Mouse (Mus musculus) G1E (cell line): ENCODE data around the gene Zswim3.

ENCODE experiments used
- CTCF ChIP-seq: IDR thresholded peaks from 2 replicates; pipeline ENCODE4 v1.5.1; 2012; ENCODE audit warnings: low read depth, low read length, inconsistent platforms, mixed read lengths
- GATA1 ChIP-seq: IDR thresholded peaks from 2 replicates; pipeline ENCODE4 v1.6.1; 2012; ENCODE audit warnings: borderline replicate concordance, low read length, inconsistent platforms, mixed read lengths
- GATA2 ChIP-seq: IDR thresholded peaks from 2 replicates; pipeline ENCODE4 v1.6.1; 2012; ENCODE audit warnings: low read depth, low read length, inconsistent platforms, borderline replicate concordance
- POLR2AphosphoS5 ChIP-seq: IDR thresholded peaks from 2 replicates; pipeline ENCODE4 v1.6.1; 2012; ENCODE audit warnings: low read depth, low read length, inconsistent platforms; ENCODE audit not compliant: insufficient replicate concordance
- TAL1 ChIP-seq: conservative IDR thresholded peaks from 2 replicates; pipeline ENCODE4 v1.6.1; 2012; ENCODE audit warnings: low read depth, low read length, inconsistent platforms, mixed read lengths

GRCm38 (mm10) chr2:164857101-164857821 lies 52.4 kb downstream of the Zswim3 start, which contains the start of gene Pltp:
- TF ChIP-seq GATA2 (no peak), CTCF (no peak), TAL1 (no peak), GATA1 (no peak), POLR2AphosphoS5 (no peak)
